Mouse (Mus musculus) spleen, adult 12 weeks (tissue): ENCODE data around the gene Gja10.

Experiments
- DNase-seq: peaks from one replicate; pipeline ENCODE4 v3.0.0; 2022; ENCODE audit warnings: low spot score

Gja10 gene

DNA sequence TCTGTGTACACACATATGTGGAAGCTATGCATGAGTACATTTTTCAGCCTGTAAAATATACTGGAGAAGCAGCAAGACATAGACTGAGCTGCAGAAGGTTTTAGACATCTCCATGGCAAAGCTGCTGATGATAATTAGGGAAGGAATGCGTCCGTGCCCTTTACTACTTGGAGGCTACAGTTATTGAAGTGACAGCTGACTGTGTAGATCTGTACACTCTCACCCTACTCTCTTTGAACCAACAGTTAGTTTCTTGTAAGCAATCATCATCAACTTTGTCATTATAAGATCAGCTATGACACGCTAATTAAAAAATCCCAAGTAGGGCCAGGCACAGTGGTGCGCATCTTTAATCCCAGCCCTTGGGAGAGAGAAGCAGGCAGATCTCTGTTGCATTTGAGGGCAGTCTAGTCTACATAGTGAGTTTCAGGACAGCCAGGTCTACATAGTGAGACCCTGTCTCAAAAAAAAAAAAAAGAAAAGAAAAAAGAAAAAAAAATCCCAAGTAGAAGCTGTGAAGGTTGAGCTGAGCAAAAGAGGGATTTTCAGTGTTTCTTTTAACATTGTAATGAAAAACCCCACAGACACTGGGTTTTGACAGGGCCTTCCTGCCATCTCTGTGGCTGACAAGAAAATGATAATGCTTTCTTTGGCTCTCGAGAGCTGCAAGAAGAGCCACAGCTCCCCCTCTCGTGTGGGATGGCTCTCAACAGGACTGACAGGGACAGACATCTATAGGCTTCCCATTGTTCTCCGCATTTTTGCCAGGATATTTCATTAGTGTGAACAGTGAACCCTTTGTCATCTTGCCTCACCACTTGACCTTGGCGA is 41.6 kb downstream of the Gja10 start:
- no peak for DNase-seq

DNA sequence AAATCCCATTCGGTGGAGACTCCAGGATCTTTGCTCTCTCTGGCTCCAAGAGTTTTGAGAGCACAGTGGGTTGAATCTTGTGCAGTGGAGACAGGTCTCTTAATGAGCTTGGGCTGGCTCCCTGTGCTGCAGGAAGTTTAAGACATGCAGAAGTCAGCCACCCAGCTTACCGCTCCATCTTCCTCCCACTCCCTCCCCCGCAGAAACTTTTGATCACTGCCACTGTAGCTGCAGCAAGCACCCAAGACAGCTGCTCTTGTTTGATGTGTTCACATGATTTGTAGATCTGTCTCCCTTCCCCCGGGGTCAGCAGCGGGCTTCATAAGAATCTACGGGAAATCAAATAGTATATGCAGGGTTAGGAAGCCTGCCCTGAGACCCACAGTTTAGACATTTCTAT is 42.3 kb downstream of the Gja10 start:
- no peak for DNase-seq

DNA sequence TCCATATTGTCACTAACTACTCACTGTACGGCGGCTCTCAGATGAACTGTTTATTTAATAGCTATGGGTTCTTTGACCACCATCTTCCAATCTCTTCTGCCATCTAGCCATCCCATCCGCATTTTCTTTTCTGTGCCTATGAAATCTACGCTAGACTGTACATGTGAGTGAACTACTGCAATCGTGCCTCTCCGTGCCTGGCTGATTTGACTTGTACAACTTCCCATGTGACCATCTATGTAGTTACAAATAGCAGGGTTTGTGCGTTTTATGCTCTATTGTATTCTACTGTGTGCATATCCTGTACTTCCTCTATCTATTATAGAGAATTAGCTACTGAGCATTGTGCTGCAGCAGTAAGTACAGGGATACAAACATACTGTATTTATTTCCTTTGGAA is 47.1 kb downstream of the Gja10 start:
- DNase-seq = no peak

DNA sequence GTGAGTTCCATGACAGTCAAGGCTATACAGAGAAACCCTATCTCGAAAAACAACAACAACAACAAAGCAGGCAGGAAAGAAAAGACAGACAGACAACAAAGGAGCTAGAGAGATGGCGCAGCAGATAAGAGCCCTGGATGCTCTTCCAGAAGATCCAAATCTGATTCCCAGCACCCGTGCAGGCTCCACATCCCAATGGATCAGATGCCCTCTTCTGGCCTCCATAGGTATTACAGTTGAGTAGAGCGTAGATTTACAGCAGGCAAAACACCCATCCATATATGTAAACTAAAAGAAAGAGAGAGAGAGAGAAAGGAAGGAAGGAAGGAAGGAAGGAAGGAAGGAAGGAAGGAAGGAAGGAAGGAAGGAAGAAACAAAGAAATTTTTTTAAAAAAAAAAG is 51.2 kb downstream of the Gja10 start:
- no peak for DNase-seq

DNA sequence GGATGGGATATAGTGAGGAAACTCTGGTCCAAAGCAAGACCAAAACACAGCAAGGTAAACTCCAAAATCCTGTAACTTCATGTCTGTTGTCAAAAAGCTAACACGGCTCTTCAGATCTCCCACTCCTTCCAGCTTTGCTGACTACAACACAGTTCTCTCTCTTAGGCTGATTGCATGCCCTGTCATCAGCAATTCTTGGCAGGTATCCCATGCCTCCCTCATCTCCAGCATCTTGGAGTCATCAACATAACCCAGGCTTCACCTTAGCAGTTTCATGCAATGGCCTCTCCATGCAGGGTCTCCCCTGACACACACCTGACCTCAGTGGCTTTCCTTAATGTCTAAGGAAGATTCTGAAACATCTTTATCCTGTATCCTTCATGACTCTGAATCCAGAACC is 53.4 kb downstream of the Gja10 start:
- DNase-seq = no peak
